Mouse (Mus musculus): ENCODE measurements around the gene Ypel3.

Ypel3 gene

GRCm38 (mm10) chr7:126766201-126766600, 10.6 kb upstream of the Ypel3 start, which contains the start of gene Gdpd3:
Gdpd3 (plus strand) TSS chr7:126766334.
- CTCF ChIA-PET = no interaction called here

- CTCF ChIA-PET = interaction anchor here (0.6 kb wide), 1 partner anchor 453 kb away, joined by 7 read pairs; no protein-coding TSS in a partner anchor
Observed at GRCm38 (mm10) chr7:126767001-126767400, 9.8 kb upstream of the Ypel3 start.

GRCm38 (mm10) chr7:126770784-126771183, 6.0 kb upstream of the Ypel3 start:
- CTCF ChIA-PET = no interaction called here

- CTCF ChIA-PET = interaction anchor here (0.6 kb wide), 2 partner anchors 12 to 18 kb away, joined by 4 to 6 read pairs; no protein-coding TSS in a partner anchor
Observed at GRCm38 (mm10) chr7:126773351-126773750, 3.4 kb upstream of the Ypel3 start.

- CTCF ChIA-PET = interaction anchor here (1.9 kb wide), 1 partner anchor 12 kb away, joined by 5 read pairs; no protein-coding TSS in a partner anchor
Observed at GRCm38 (mm10) chr7:126774463-126774862, 2.3 kb upstream of the Ypel3 start.

- CTCF ChIA-PET = interaction anchor here (1.9 kb wide), 1 partner anchor 12 kb away, joined by 5 read pairs; no protein-coding TSS in a partner anchor
Observed at GRCm38 (mm10) chr7:126775185-126775977, 1.4 kb upstream of the Ypel3 start.

- CTCF ChIA-PET = interaction anchor here (1.9 kb wide), 1 partner anchor 13 kb away, joined by 5 read pairs; no protein-coding TSS in a partner anchor
Observed at GRCm38 (mm10) chr7:126775978-126776234, 849 bp upstream of the Ypel3 start.

GRCm38 (mm10) chr7:126777476-126777875, 721 bp downstream of the Ypel3 start:
- CTCF ChIA-PET = interaction anchor here (0.5 kb wide), 1 partner anchor 88 kb away, joined by 5 read pairs; no protein-coding TSS in a partner anchor

- CTCF ChIA-PET = no interaction called here
Observed at GRCm38 (mm10) chr7:126778147-126778546, 1.4 kb downstream of the Ypel3 start.

GRCm38 (mm10) chr7:126779101-126779500, 2.3 kb downstream of the Ypel3 start:
- CTCF ChIA-PET = interaction anchor here (0.8 kb wide), 1 partner anchor 318 kb away, joined by 3 read pairs; no protein-coding TSS in a partner anchor

GRCm38 (mm10) chr7:126779983-126780970, 3.5 kb downstream of the Ypel3 start:
- CTCF ChIA-PET = interaction anchor here (0.5 to 1.0 kb wide), 9 partner anchors 11 to 835 kb away, joined by 3 to 5 read pairs (median 3); partner anchors contain the start of gene Apobr

- CTCF ChIA-PET = interaction anchor here (0.5 to 0.6 kb wide), 2 partner anchors 42 to 49 kb away, joined by 3 read pairs; no protein-coding TSS in a partner anchor
Observed at GRCm38 (mm10) chr7:126780971-126781635, 4.3 kb downstream of the Ypel3 start, which contains the start of gene Tbx6. Tbx6 (plus strand) TSS chr7:126781483.

GRCm38 (mm10) chr7:126781661-126782370, 5.1 kb downstream of the Ypel3 start:
- CTCF ChIA-PET = interaction anchor here (0.5 kb wide), 1 partner anchor 358 kb away, joined by 3 read pairs; no protein-coding TSS in a partner anchor

- CTCF ChIA-PET = no interaction called here
Observed at GRCm38 (mm10) chr7:126782693-126783092, 5.9 kb downstream of the Ypel3 start.

- CTCF ChIA-PET = no interaction called here
Observed at GRCm38 (mm10) chr7:126784469-126784868, 7.7 kb downstream of the Ypel3 start.

- CTCF ChIA-PET = interaction anchor here (0.7 kb wide), 1 partner anchor 12 kb away, joined by 4 read pairs; no protein-coding TSS in a partner anchor
Observed at GRCm38 (mm10) chr7:126785056-126785455, 8.3 kb downstream of the Ypel3 start.

GRCm38 (mm10) chr7:126786142-126786541, 9.4 kb downstream of the Ypel3 start:
- CTCF ChIA-PET = no interaction called here

GRCm38 (mm10) chr7:126789141-126789540, 12.4 kb downstream of the Ypel3 start:
- CTCF ChIA-PET = no interaction called here

GRCm38 (mm10) chr7:126791851-126792720, 15.3 kb downstream of the Ypel3 start, which contains the start of gene Ppp4c:
Ppp4c (minus strand) TSS chr7:126792496.
- CTCF ChIA-PET = interaction anchor here (0.6 kb wide), 1 partner anchor 581 kb away, joined by 4 read pairs; no protein-coding TSS in a partner anchor

Data from spleen, embryonic (tissue).